29 mouse cellular contexts compared by ENCODE assay signal in genomic region chr7:132976079-132976478, GRCm38 (mm10). TPM values are rescaled to one million over a fixed set of nuclear protein-coding genes. Genes with fewer than 3 reads are reported as not detected.
DNase-seq lines count a peak whose midpoint lies in the region; ATAC-seq and TF ChIP-seq lines count a peak whose summit lies in the region.
"Had no signal": no experiment of that assay in that cellular context is flagged by ENCODE, and none has a peak within 500 bp of the region (broad histone marks: within the 10 kb centered on the region; RNA-seq: fewer than 3 reads in every experiment).

No protein-coding gene starts in this region.

- H3K9ac ChIP-seq in hindbrain, embryonic 14.5 days, result no peak overlapping the region
- H3K9ac ChIP-seq in hindbrain, embryonic 12.5 days, result no peak overlapping the region
- H3K9ac ChIP-seq in midbrain, embryonic 13.5 days (replicated peaks), result no peak overlapping the region
- H3K9ac ChIP-seq: embryonic facial prominence, embryonic 13.5 days; forebrain, embryonic 12.5 days; forebrain, embryonic 15.5 days; heart, embryonic 13.5 days; intestine, embryonic 15.5 days had no signal

- in situ Hi-C loops in Patski (cut with MboI; ENCODE audit: low pct_unique_long_range_greater_than_20kb), result no loop called here

- H3K36me3 ChIP-seq in hindbrain, embryonic 14.5 days (replicated peaks; ENCODE audit: control insufficient read depth, insufficient read depth), result peaks cover 18% of the 10 kb centered on the region
- peaks cover 17% of the 10 kb centered on the region for H3K36me3 ChIP-seq in hindbrain, embryonic 12.5 days
- peaks cover 19% of the 10 kb centered on the region for H3K36me3 ChIP-seq in midbrain, embryonic 13.5 days
- H3K36me3 ChIP-seq in midbrain, embryonic 10.5 days, result peaks cover 68% of the 10 kb centered on the region

- DNase-seq in hindbrain, embryonic 14.5 days (ENCODE audit: low spot score), result no peak
- DNase-seq in midbrain, embryonic 10.5 days (ENCODE audit: low spot score), result no peak
- peak; percentile 31 for DNase-seq in Patski (ENCODE audit: low read depth, low spot score)
- no peak for DNase-seq in layer of hippocampus, postnatal 36 days
- DNase-seq: adrenal gland, adult 8-10 months; adrenal gland, postnatal 25 days; B cell, adult 2 months; cerebellum, adult 18-20 months; cerebellum, adult 9-11 months; embryo, embryonic 11 days; gastrocnemius, postnatal 10 days; gastrocnemius, postnatal 36 days; heart, adult 2 months; heart, postnatal 14 days; heart, postnatal 4 days had no signal

- no peak for ATAC-seq in hindbrain, embryonic 14.5 days (ENCODE audit: low FRiP score)
- ATAC-seq in hindbrain, embryonic 12.5 days (ENCODE audit: low FRiP score), result no peak
- 0 out of 2 replicates have a peak, but pooled peaks have one; percentile 27 for ATAC-seq in midbrain, embryonic 13.5 days
- ATAC-seq in Patski, result peak; percentile 80
- ATAC-seq: activated CD4-positive, CD25-positive, alpha-beta regulatory T cell, adult 4 months; forebrain, embryonic 15.5 days; hindbrain, embryonic 16.5 days; intestine, embryonic 15.5 days had no signal

- CTCF ChIA-PET in Patski (lab: Charles Lee), result interaction anchor here (1.1 to 1.6 kb wide), 2 partner anchors 24 to 27 kb away, joined by 3 to 4 read pairs; no protein-coding TSS in a partner anchor

- no peak overlapping the region for H3K4me2 ChIP-seq in hindbrain, embryonic 14.5 days (replicated peaks)
- H3K4me2 ChIP-seq in hindbrain, embryonic 12.5 days (replicated peaks), result no peak overlapping the region
- no peak overlapping the region for H3K4me2 ChIP-seq in midbrain, embryonic 13.5 days (replicated peaks)
- H3K4me2 ChIP-seq: embryonic facial prominence, embryonic 13.5 days; forebrain, embryonic 12.5 days; forebrain, embryonic 15.5 days; heart, embryonic 13.5 days; intestine, embryonic 15.5 days had no signal

- H3K27ac ChIP-seq in hindbrain, embryonic 14.5 days, result 0 out of 2 replicates have a peak overlapping the region, but pooled peaks have one; percentile 14
- no peak overlapping the region for H3K27ac ChIP-seq in hindbrain, embryonic 12.5 days
- H3K27ac ChIP-seq in midbrain, embryonic 13.5 days, result no peak overlapping the region
- H3K27ac ChIP-seq in midbrain, embryonic 10.5 days (replicated peaks), result no peak overlapping the region
- H3K27ac ChIP-seq: embryonic facial prominence, embryonic 10.5 days; embryonic facial prominence, embryonic 13.5 days; forebrain, embryonic 12.5 days; forebrain, embryonic 15.5 days; heart, adult 2 months; heart, embryonic 10.5 days; heart, embryonic 13.5 days; intestine, embryonic 15.5 days had no signal

- POLR2A ChIA-PET in Patski (lab: Charles Lee), result interaction anchor here (0.5 to 1.0 kb wide), 2 partner anchors 14 to 143 kb away, joined by 5 to 6 read pairs; no protein-coding TSS in a partner anchor

- no peaks in the 10 kb centered on the region for H3K27me3 ChIP-seq in hindbrain, embryonic 14.5 days (ENCODE audit: control insufficient read depth, insufficient read depth, low read length)
- H3K27me3 ChIP-seq in hindbrain, embryonic 12.5 days, result no peaks in the 10 kb centered on the region
- H3K27me3 ChIP-seq in midbrain, embryonic 13.5 days, result no peaks in the 10 kb centered on the region
- H3K27me3 ChIP-seq in midbrain, embryonic 10.5 days (ENCODE audit: low read depth, poor library complexity, severe bottlenecking), result no peaks in the 10 kb centered on the region
- H3K27me3 ChIP-seq in Patski, result no peaks in the 10 kb centered on the region
- H3K27me3 ChIP-seq: CH12.LX; embryonic facial prominence, embryonic 13.5 days; forebrain, embryonic 12.5 days; forebrain, embryonic 15.5 days; heart, embryonic 13.5 days; intestine, embryonic 15.5 days had no signal

- WGBS in hindbrain, embryonic 14.5 days, result 55% methylated on average over 2 of the region's 2 CpGs
- 72% methylated on average over 2 of the region's 2 CpGs for WGBS in hindbrain, embryonic 12.5 days
- 66% methylated on average over 2 of the region's 2 CpGs for WGBS in midbrain, embryonic 13.5 days
- WGBS in midbrain, embryonic 10.5 days, result 96% methylated on average over 2 of the region's 2 CpGs

- H3K9me3 ChIP-seq in hindbrain, embryonic 14.5 days (ENCODE audit: control insufficient read depth, low read length), result no peaks in the 10 kb centered on the region
- H3K9me3 ChIP-seq in hindbrain, embryonic 12.5 days (replicated peaks), result no peaks in the 10 kb centered on the region
- no peaks in the 10 kb centered on the region for H3K9me3 ChIP-seq in midbrain, embryonic 13.5 days
- no peaks in the 10 kb centered on the region for H3K9me3 ChIP-seq in midbrain, embryonic 10.5 days (replicated peaks)
- H3K9me3 ChIP-seq: embryonic facial prominence, embryonic 10.5 days; embryonic facial prominence, embryonic 13.5 days; forebrain, embryonic 12.5 days; forebrain, embryonic 15.5 days; G1E; heart, embryonic 10.5 days; heart, embryonic 13.5 days; intestine, embryonic 15.5 days had no signal

- H3K4me1 ChIP-seq in hindbrain, embryonic 14.5 days (replicated peaks; ENCODE audit: control insufficient read depth, insufficient read depth, low read length), result no peaks in the 10 kb centered on the region; the same call in 1 of the 2 replicates
- no peaks in the 10 kb centered on the region for H3K4me1 ChIP-seq in hindbrain, embryonic 12.5 days
- H3K4me1 ChIP-seq in midbrain, embryonic 13.5 days (replicated peaks), result peaks cover 7% of the 10 kb centered on the region; the same call in 1 of the 2 replicates
- no peaks in the 10 kb centered on the region for H3K4me1 ChIP-seq in midbrain, embryonic 10.5 days
- H3K4me1 ChIP-seq: embryonic facial prominence, embryonic 10.5 days; embryonic facial prominence, embryonic 13.5 days; forebrain, embryonic 12.5 days; forebrain, embryonic 15.5 days; heart, embryonic 10.5 days; heart, embryonic 13.5 days; intestine, embryonic 15.5 days had no signal

- TF ChIP-seq CTCF in Patski (IDR thresholded peaks at IDR 0.05), result no peak

- no peak overlapping the region for H3K4me3 ChIP-seq in hindbrain, embryonic 14.5 days (replicated peaks; ENCODE audit: low read length)
- H3K4me3 ChIP-seq in hindbrain, embryonic 12.5 days, result no peak overlapping the region
- no peak overlapping the region for H3K4me3 ChIP-seq in midbrain, embryonic 13.5 days (replicated peaks)
- no peak overlapping the region for H3K4me3 ChIP-seq in midbrain, embryonic 10.5 days
- H3K4me3 ChIP-seq: embryonic facial prominence, embryonic 10.5 days; embryonic facial prominence, embryonic 13.5 days; erythroblast, embryonic 14.5 days; forebrain, embryonic 12.5 days; forebrain, embryonic 15.5 days; heart, adult 2 months; heart, embryonic 10.5 days; heart, embryonic 13.5 days; intestine, embryonic 15.5 days had no signal

RNA-seq across cellular contexts. Expression of gene Zranb1, which starts 45.1 kb away (rescaled TPM):
- polyA plus RNA-seq in hindbrain, embryonic 14.5 days (2014; fragmentation: Nextera tagmentation; extraction: Ambion mirVana), result 32.6 and 32.8 TPM in 2 replicates
- polyA plus RNA-seq in hindbrain, embryonic 12.5 days (2016; fragmentation: Nextera tagmentation; extraction: Ambion mirVana), result 20.0 and 23.0 TPM in 2 replicates
- 18.6 and 20.5 TPM in 2 replicates for polyA plus RNA-seq in midbrain, embryonic 13.5 days (2015; fragmentation: Nextera tagmentation; extraction: Ambion mirVana)
- polyA plus RNA-seq in midbrain, embryonic 10.5 days (2016; fragmentation: Nextera tagmentation; extraction: Ambion mirVana), result 8.1 and 9.7 TPM in 2 replicates
- polyA plus RNA-seq in Patski (2021), result 22.9 TPM
- 10 to 100 TPM; 39.3 to 46.1 TPM for total RNA-seq in layer of hippocampus, postnatal 36 days (2021)

Comparison
In these comparisons a context has a peak if more than half of its experiments do, and no peak if none do; other contexts are left out.
1. ATAC-seq: peak in midbrain, embryonic 13.5 days (single experiment) and Patski (single experiment); none in hindbrain, embryonic 14.5 days (single experiment) and hindbrain, embryonic 12.5 days (single experiment).